Comparison of ENCODE assay signal across 8 mouse cellular contexts in the genomic region with DNA sequence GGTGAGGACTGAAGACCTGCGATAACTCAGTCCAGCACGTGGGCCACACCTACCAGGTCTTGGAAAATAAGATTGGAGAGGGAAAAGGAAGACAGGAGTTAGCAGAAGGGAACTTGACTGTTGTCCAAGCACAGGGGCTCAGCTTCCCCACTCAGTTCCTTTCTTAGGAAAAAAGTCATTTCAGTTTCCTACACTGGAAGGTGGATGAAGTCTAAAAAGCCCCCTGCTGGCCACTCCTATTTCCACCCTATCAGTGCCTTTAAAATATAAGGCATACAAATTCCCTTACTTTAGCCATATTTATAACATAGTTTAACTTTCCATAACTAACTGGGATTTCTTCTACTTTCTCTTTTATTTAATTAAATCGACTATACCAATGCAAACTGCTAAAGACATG.
DNase-seq lines count a peak whose midpoint lies in the region; ATAC-seq and TF ChIP-seq lines count a peak whose summit lies in the region.

No protein-coding gene starts in this region.

- H3K79me2 ChIP-seq in heart, adult 2 months (replicated peaks; ENCODE audit: control insufficient read depth, insufficient read depth, low read length) = no peaks in the 10 kb centered on the region

- peak; percentile 69 for TF ChIP-seq CTCF in heart, adult 2 months (IDR thresholded peaks at IDR 0.05)
- TF ChIP-seq CTCF in liver, postnatal 0 days (IDR thresholded peaks at IDR 0.05; ENCODE audit: low read depth) = peak; percentile 54

- TF ChIP-seq EP300 in heart, adult 2 months (IDR thresholded peaks at IDR 0.05; ENCODE audit: insufficient read depth, low read depth, low read length) = no peak
- TF ChIP-seq EP300 in liver, postnatal 0 days (IDR thresholded peaks at IDR 0.05; ENCODE audit: low read depth) = no peak

- no peak overlapping the region for H3K4me3 ChIP-seq in heart, adult 2 months
- no peak overlapping the region for H3K4me3 ChIP-seq in heart, embryonic 12.5 days
- no peak overlapping the region for H3K4me3 ChIP-seq in neural tube, embryonic 15.5 days (replicated peaks)
- H3K4me3 ChIP-seq in brown adipose tissue, adult 24 weeks (ENCODE audit: insufficient read depth, low read depth, low read length) = no peak overlapping the region
- no peak overlapping the region for H3K4me3 ChIP-seq in liver, postnatal 0 days (ENCODE audit: low read depth, low read length)

- 63% methylated on average over 3 of the region's 3 CpGs for WGBS in heart, adult 2 months
- WGBS in heart, embryonic 12.5 days = 55% methylated on average over 3 of the region's 3 CpGs
- WGBS in neural tube, embryonic 15.5 days = 87% methylated on average over 3 of the region's 3 CpGs
- WGBS in liver, postnatal 0 days (ENCODE audit: insufficient replicate concordance) = 64% methylated on average over 3 of the region's 3 CpGs

- H3K9me3 ChIP-seq in heart, embryonic 12.5 days (replicated peaks) = no peaks in the 10 kb centered on the region
- H3K9me3 ChIP-seq in neural tube, embryonic 15.5 days (replicated peaks) = no peaks in the 10 kb centered on the region
- H3K9me3 ChIP-seq in liver, postnatal 0 days (ENCODE audit: low read length) = no peaks in the 10 kb centered on the region; the same call in 1 of the 2 replicates

- H3K9ac ChIP-seq in heart, adult 2 months (ENCODE audit: low read depth, low read length) = no peak overlapping the region
- H3K9ac ChIP-seq in heart, embryonic 12.5 days = no peak overlapping the region
- no peak overlapping the region for H3K9ac ChIP-seq in neural tube, embryonic 15.5 days (replicated peaks)
- H3K9ac ChIP-seq in liver, postnatal 0 days (replicated peaks) = no peak overlapping the region

- DNase-seq in heart, adult 2 months = no peak
- DNase-seq in neural tube, embryonic 10.5 days (ENCODE audit: extremely low spot score, low spot score) = peak; percentile 26
- peak; percentile 43 for DNase-seq in liver, postnatal 0 days
- DNase-seq in urinary bladder, postnatal 10 days (ENCODE audit: low spot score) = no peak
- no peak for DNase-seq in heart, postnatal 25 days (ENCODE audit: low spot score)

- TF ChIP-seq POLR2A in heart, adult 2 months (IDR thresholded peaks at IDR 0.05; ENCODE audit: insufficient read depth, low read depth, low read length) = no peak

- no peak overlapping the region for H3K4me2 ChIP-seq in heart, embryonic 12.5 days
- H3K4me2 ChIP-seq in neural tube, embryonic 15.5 days = no peak overlapping the region
- no peak overlapping the region for H3K4me2 ChIP-seq in liver, postnatal 0 days (ENCODE audit: low read depth, low read length)

- no peaks in the 10 kb centered on the region for H3K27me3 ChIP-seq in heart, adult 2 months (ENCODE audit: control insufficient read depth, insufficient read depth, low read length)
- no peaks in the 10 kb centered on the region for H3K27me3 ChIP-seq in heart, embryonic 12.5 days (replicated peaks)
- H3K27me3 ChIP-seq in neural tube, embryonic 15.5 days (replicated peaks) = no peaks in the 10 kb centered on the region
- H3K27me3 ChIP-seq in liver, postnatal 0 days (ENCODE audit: insufficient read depth, low read length) = no peaks in the 10 kb centered on the region

- no peaks in the 10 kb centered on the region for H3K36me3 ChIP-seq in heart, adult 2 months (ENCODE audit: control insufficient read depth, insufficient read depth, low read length)
- H3K36me3 ChIP-seq in heart, embryonic 12.5 days = no peaks in the 10 kb centered on the region
- no peaks in the 10 kb centered on the region for H3K36me3 ChIP-seq in neural tube, embryonic 15.5 days
- no peaks in the 10 kb centered on the region for H3K36me3 ChIP-seq in liver, postnatal 0 days (replicated peaks; ENCODE audit: insufficient read depth, low read length)

- intact Hi-C loops in heart, adult 2 months (cut with DNase I) = loop anchor here (10.0 kb wide), 3 partner anchors 335 to 605 kb away; no protein-coding TSS in a partner anchor
- intact Hi-C loops in heart, postnatal 25 days (cut with DNase I) = loop anchor here (5.0 to 10.0 kb wide), 4 partner anchors 423 to 695 kb away; no protein-coding TSS in a partner anchor

- no peak for ATAC-seq in heart, embryonic 12.5 days (ENCODE audit: insufficient number of reproducible peaks, low FRiP score)
- no peak for ATAC-seq in neural tube, embryonic 15.5 days (ENCODE audit: low FRiP score)
- ATAC-seq in liver, postnatal 0 days = no peak

- no peak overlapping the region for H3K27ac ChIP-seq in heart, adult 2 months
- no peak overlapping the region for H3K27ac ChIP-seq in heart, embryonic 12.5 days (ENCODE audit: poor library complexity, severe bottlenecking)
- H3K27ac ChIP-seq in neural tube, embryonic 15.5 days (replicated peaks) = no peak overlapping the region
- peak overlapping the region; percentile 70; the same call in 1 of the 2 replicates for H3K27ac ChIP-seq in brown adipose tissue, adult 24 weeks (replicated peaks; ENCODE audit: low read depth, low read length)
- H3K27ac ChIP-seq in liver, postnatal 0 days (ENCODE audit: low read depth) = no peak overlapping the region

- H3K4me1 ChIP-seq in heart, adult 2 months (ENCODE audit: control insufficient read depth, insufficient read depth, low read length) = no peaks in the 10 kb centered on the region
- no peaks in the 10 kb centered on the region for H3K4me1 ChIP-seq in heart, embryonic 12.5 days (replicated peaks)
- no peaks in the 10 kb centered on the region for H3K4me1 ChIP-seq in neural tube, embryonic 15.5 days
- H3K4me1 ChIP-seq in brown adipose tissue, adult 24 weeks (ENCODE audit: control insufficient read depth, insufficient read depth, insufficient read length, low read length) = no peaks in the 10 kb centered on the region
- 0 out of 2 replicates have a peak, but pooled peaks cover 2% of the 10 kb centered on the region for H3K4me1 ChIP-seq in liver, postnatal 0 days (ENCODE audit: insufficient read depth)

Comparison
In these comparisons a context has a peak if more than half of its experiments do, and no peak if none do; other contexts are left out.
1. DNase-seq: peak in neural tube, embryonic 10.5 days (single experiment) and liver, postnatal 0 days (single experiment); none in heart, adult 2 months (0 of 2), urinary bladder, postnatal 10 days (single experiment) and heart, postnatal 25 days (single experiment).